Mouse (Mus musculus) hindbrain, embryonic 11.5 days (tissue): ENCODE data around the gene E130114P18Rik. TPM values are rescaled to one million over a fixed set of nuclear protein-coding genes. Genes with fewer than 3 reads are reported as not detected.

Source experiments
- ATAC-seq: fragments of 200-750 bp; cut with Nextera tagmentation; 2 replicates; pipeline ENCODE4 v1.8.0; 2017; ENCODE audit warnings: mild to moderate bottlenecking, moderate TSS enrichment, moderate library complexity; ENCODE audit not compliant: low FRiP score
- DNase-seq: peaks from one replicate; pipeline ENCODE4 v3.0.0-alpha.2; 2015; ENCODE audit warnings: low spot score
- H3K27ac ChIP-seq: fragments of 300-500 bp; sonication (generic); 2 replicates; pipeline ENCODE4 v1.5.1; 2014; ENCODE audit warnings: mild to moderate bottlenecking, low read depth, low read length
- H3K27me3 ChIP-seq: fragments of 300-500 bp; sonication (generic); 2 replicates; pipeline ENCODE4 v1.6.1; 2014; ENCODE audit warnings: mild to moderate bottlenecking, low read length, moderate library complexity, mixed read lengths; ENCODE audit not compliant: control insufficient read depth, insufficient read depth
- H3K36me3 ChIP-seq: fragments of 300-500 bp; sonication (generic); 2 replicates; pipeline ENCODE4 v1.6.1; 2014; ENCODE audit warnings: mild to moderate bottlenecking, low read length, moderate library complexity, mixed read lengths; ENCODE audit not compliant: control insufficient read depth, insufficient read depth
- H3K4me1 ChIP-seq: fragments of 300-500 bp; sonication (generic); replicated peaks from 2 replicates; pipeline ENCODE4 v1.6.1; 2014; ENCODE audit warnings: low read length, mixed read lengths; ENCODE audit not compliant: control insufficient read depth, insufficient read depth
- H3K4me2 ChIP-seq: fragments of 300-500 bp; sonication (generic); replicated peaks from 2 replicates; pipeline ENCODE4 v1.6.1; 2014; ENCODE audit warnings: mild to moderate bottlenecking, low read depth, low read length
- H3K4me3 ChIP-seq: fragments of 300-500 bp; sonication (generic); 2 replicates; pipeline ENCODE4 v1.5.1; 2014; ENCODE audit warnings: low read depth, low read length
- H3K9ac ChIP-seq: fragments of 300-500 bp; sonication (generic); 2 replicates; pipeline ENCODE4 v1.6.1; 2014; ENCODE audit warnings: low read depth, low read length
- H3K9me3 ChIP-seq: fragments of 300-500 bp; sonication (generic); 2 replicates; pipeline ENCODE4 v1.6.1; 2016; ENCODE audit warnings: low read length; ENCODE audit not compliant: control insufficient read depth
- WGBS: fragments of 180-500 bp; shearing (Covaris S2); extraction: QIAGEN DNeasy Blood & Tissue Kit; methylation state at CpG from one replicate; pipeline ENCODE4 v1.1.7; 2014; 5-methylcytosine and 5-hydroxymethylcytosine counted together
- polyA plus RNA-seq: library from polyadenylated mRNA; unstranded; fragments of >200 nt; fragmentation: Nextera tagmentation; extraction: Ambion mirVana; gene quantifications from 2 replicates; pipeline ENCODE4 v1.2.1, GENCODE M21; 2014

Gene E130114P18Rik
- polyA plus RNA-seq, 1 experiment from 2014 or later = 28.5 TPM

- WGBS = 97% methylated on average over 1 of the region's 1 CpGs
- DNase-seq = no peak
- no peaks in the 10 kb centered on the region for H3K4me1 ChIP-seq
- no peaks in the 10 kb centered on the region for H3K27me3 ChIP-seq
- no peak overlapping the region for H3K4me3 ChIP-seq
- H3K9me3 ChIP-seq = no peaks in the 10 kb centered on the region
- no peak for ATAC-seq
- no peaks in the 10 kb centered on the region for H3K36me3 ChIP-seq
- H3K4me2 ChIP-seq = no peak overlapping the region
- H3K27ac ChIP-seq = no peak overlapping the region
- no peak overlapping the region for H3K9ac ChIP-seq
Observed at GRCm38 (mm10) chr4:97597443-97597842, 180.4 kb downstream of the E130114P18Rik start.

GRCm38 (mm10) chr4:97596348-97596747, 181.5 kb downstream of the E130114P18Rik start:
- H3K4me2 ChIP-seq = no peak overlapping the region
- no peak overlapping the region for H3K4me3 ChIP-seq
- no peak for DNase-seq

GRCm38 (mm10) chr4:97593869-97594268, 184.0 kb downstream of the E130114P18Rik start:
- WGBS = 81% methylated on average over 5 of the region's 5 CpGs
- no peaks in the 10 kb centered on the region for H3K4me1 ChIP-seq
- no peak overlapping the region for H3K4me3 ChIP-seq
- no peak overlapping the region for H3K9ac ChIP-seq
- no peaks in the 10 kb centered on the region for H3K9me3 ChIP-seq
- no peaks in the 10 kb centered on the region for H3K36me3 ChIP-seq
- no peaks in the 10 kb centered on the region for H3K27me3 ChIP-seq
- no peak overlapping the region for H3K4me2 ChIP-seq
- no peak for DNase-seq
- H3K27ac ChIP-seq = no peak overlapping the region
- ATAC-seq = no peak

More at GRCm38 (mm10) chr4:97596348-97596747, 181.5 kb downstream of the E130114P18Rik start:
- H3K9me3 ChIP-seq = no peaks in the 10 kb centered on the region
- no peaks in the 10 kb centered on the region for H3K36me3 ChIP-seq
- ATAC-seq = no peak
- H3K27me3 ChIP-seq = no peaks in the 10 kb centered on the region
- no peak overlapping the region for H3K27ac ChIP-seq
- no peaks in the 10 kb centered on the region for H3K4me1 ChIP-seq
- no peak overlapping the region for H3K9ac ChIP-seq
- WGBS = 90% methylated on average over 9 of the region's 9 CpGs

- no peak overlapping the region for H3K4me2 ChIP-seq
- H3K36me3 ChIP-seq = no peaks in the 10 kb centered on the region
- no peaks in the 10 kb centered on the region for H3K27me3 ChIP-seq
- ATAC-seq = no peak
- H3K9me3 ChIP-seq = no peaks in the 10 kb centered on the region
- no peak overlapping the region for H3K27ac ChIP-seq
- no peak overlapping the region for H3K9ac ChIP-seq
- H3K4me3 ChIP-seq = no peak overlapping the region
- 83% methylated on average over 1 of the region's 1 CpGs for WGBS
- no peaks in the 10 kb centered on the region for H3K4me1 ChIP-seq
- DNase-seq = no peak
Observed at GRCm38 (mm10) chr4:97589790-97590189, 188.1 kb downstream of the E130114P18Rik start.

DNA sequence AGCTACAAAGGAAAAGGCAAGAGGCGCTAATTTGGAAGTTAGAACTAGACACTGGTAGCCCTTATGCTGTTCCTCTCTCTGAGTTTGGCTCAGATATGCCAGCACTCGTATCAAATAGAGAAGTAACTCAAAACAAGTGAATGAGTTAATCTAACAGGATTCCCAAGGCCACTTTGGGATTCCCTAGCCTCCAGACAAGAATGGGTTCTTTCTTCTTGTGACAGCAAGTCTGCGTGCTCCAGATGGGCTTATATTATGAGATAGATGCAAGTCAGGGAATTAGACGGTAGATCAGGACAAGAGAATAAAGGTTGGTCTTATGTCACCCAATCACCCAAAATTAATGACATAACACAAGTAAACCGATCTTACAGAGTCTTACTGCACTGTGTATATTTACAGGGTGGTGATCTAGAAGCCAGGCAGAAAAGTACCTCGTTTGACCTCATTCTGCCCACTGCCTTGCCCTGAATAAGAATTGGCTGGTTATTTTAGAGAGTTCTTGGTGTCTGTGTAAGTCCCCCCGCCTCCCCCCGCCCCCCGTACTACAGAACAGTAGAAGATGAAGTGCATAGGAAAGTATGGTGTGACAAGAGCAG, 190.4 kb downstream of the E130114P18Rik start:
- Histone ChIP-seq H3K9me3 (no peaks in the 10 kb centered on the region), H3K27ac (no peak overlapping the region), H3K4me1 (no peaks in the 10 kb centered on the region), H3K4me2 (no peak overlapping the region), H3K36me3 (no peaks in the 10 kb centered on the region), H3K4me3 (no peak overlapping the region), H3K9ac (no peak overlapping the region), H3K27me3 (no peaks in the 10 kb centered on the region)
- ATAC-seq (no peak), DNase-seq (no peak)
- 76% methylated on average over 9 of the region's 9 CpGs for WGBS

- no peak for DNase-seq
- 70% methylated on average over 7 of the region's 7 CpGs for WGBS
Observed at GRCm38 (mm10) chr4:97585170-97585569, 192.7 kb downstream of the E130114P18Rik start.

GRCm38 (mm10) chr4:97584445-97585130, 193.3 kb downstream of the E130114P18Rik start:
- peak overlapping the region; percentile 39; the same call in 1 of the 2 replicates for H3K4me2 ChIP-seq
- peak overlapping the region; percentile 31 for H3K4me3 ChIP-seq
- no peaks in the 10 kb centered on the region for H3K4me1 ChIP-seq
- 44% methylated on average over 9 of the region's 9 CpGs for WGBS
- H3K27me3 ChIP-seq = no peaks in the 10 kb centered on the region
- H3K36me3 ChIP-seq = no peaks in the 10 kb centered on the region
- peak; percentile 63; the same call in 1 of the 2 replicates for ATAC-seq
- H3K27ac ChIP-seq = peak overlapping the region; percentile 53; the same call in 1 of the 2 replicates
- no peaks in the 10 kb centered on the region for H3K9me3 ChIP-seq
- no peak for DNase-seq
- H3K9ac ChIP-seq = peak overlapping the region; percentile 51

More at GRCm38 (mm10) chr4:97585170-97585569, 192.7 kb downstream of the E130114P18Rik start:
- Histone ChIP-seq H3K4me1 (no peaks in the 10 kb centered on the region), H3K27ac (no peak overlapping the region), H3K27me3 (no peaks in the 10 kb centered on the region), H3K36me3 (no peaks in the 10 kb centered on the region), H3K4me3 (no peak overlapping the region), H3K9ac (no peak overlapping the region), H3K4me2 (no peak overlapping the region), H3K9me3 (no peaks in the 10 kb centered on the region)
- ATAC-seq = no peak

DNA sequence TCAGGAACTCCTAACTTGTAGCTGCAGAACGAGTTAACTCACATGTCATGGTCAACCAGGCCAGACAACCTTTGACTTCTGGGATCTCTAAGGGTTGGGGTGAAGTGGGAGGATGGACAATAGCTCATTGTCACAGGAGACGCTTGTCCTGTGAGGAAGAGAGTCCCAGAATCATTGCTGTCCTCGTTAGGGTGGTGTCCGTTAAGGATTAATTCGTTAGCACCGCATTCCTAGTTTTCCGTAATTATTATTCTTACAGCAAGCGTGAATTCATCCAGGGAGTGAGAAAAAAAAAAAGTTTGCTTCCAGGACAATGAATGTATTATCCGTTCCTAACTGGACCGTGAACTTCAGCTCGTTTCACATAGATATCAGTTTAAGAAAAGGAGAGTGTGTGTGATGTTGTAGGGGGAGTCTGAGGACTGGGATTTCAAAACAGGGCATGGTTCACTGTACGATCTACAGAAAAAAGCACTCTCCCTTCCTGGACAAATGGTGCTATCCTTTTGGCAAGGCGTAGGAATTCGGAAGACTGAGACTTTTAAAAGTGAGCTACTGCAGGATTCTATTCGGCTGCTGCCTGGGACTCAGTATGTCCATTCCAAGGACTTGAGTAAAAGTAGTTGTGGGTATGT, 195.0 kb downstream of the E130114P18Rik start:
- no peaks in the 10 kb centered on the region for H3K4me1 ChIP-seq

More for the DNA sequence above, 195.0 kb downstream of the E130114P18Rik start:
- H3K9ac ChIP-seq = no peak overlapping the region; the same call in 1 of the 2 replicates
- H3K36me3 ChIP-seq = no peaks in the 10 kb centered on the region
- no peak for DNase-seq
- 36% methylated on average over 15 of the region's 15 CpGs for WGBS
- peak; percentile 52; the same call in 1 of the 2 replicates for ATAC-seq
- no peaks in the 10 kb centered on the region for H3K27me3 ChIP-seq
- H3K27ac ChIP-seq = peak overlapping the region; percentile 53
- peak overlapping the region; percentile 39 for H3K4me2 ChIP-seq
- peak overlapping the region; percentile 31 for H3K4me3 ChIP-seq
- no peaks in the 10 kb centered on the region for H3K9me3 ChIP-seq
